Mouse (Mus musculus) lung, embryonic 16.5 days (tissue): ENCODE measurements around the gene Kcnh1. TPM values are rescaled to one million over a fixed set of nuclear protein-coding genes. Genes with fewer than 3 reads are reported as not detected.

Experiments
- ATAC-seq: fragments of 200-750 bp; cut with Nextera tagmentation; 2 replicates; pipeline ENCODE4 v1.8.0; 2017; ENCODE audit warnings: low read depth, mild to moderate bottlenecking, moderate library complexity
- H3K27ac ChIP-seq: fragments of 300-500 bp; sonication (generic); 2 replicates; pipeline ENCODE4 v1.5.1; 2014; ENCODE audit warnings: mild to moderate bottlenecking, control low read depth, low read length
- H3K27me3 ChIP-seq: fragments of 300-500 bp; sonication (generic); 2 replicates; pipeline ENCODE4 v1.6.1; 2014; ENCODE audit warnings: low read depth, low read length, mixed read lengths; ENCODE audit not compliant: control insufficient read depth, insufficient read depth
- H3K36me3 ChIP-seq: fragments of 300-500 bp; sonication (generic); 2 replicates; pipeline ENCODE4 v1.6.1; 2014; ENCODE audit warnings: low read length; ENCODE audit not compliant: control insufficient read depth, insufficient read depth
- H3K4me1 ChIP-seq: fragments of 300-500 bp; sonication (generic); replicated peaks from 2 replicates; pipeline ENCODE4 v1.6.1; 2014; ENCODE audit warnings: low read length, mixed read lengths; ENCODE audit not compliant: control insufficient read depth, insufficient read depth
- H3K4me2 ChIP-seq: fragments of 300-500 bp; sonication (generic); 2 replicates; pipeline ENCODE4 v1.6.1; 2014; ENCODE audit warnings: low read depth, low read length, control low read depth
- H3K4me3 ChIP-seq: fragments of 300-500 bp; sonication (generic); 2 replicates; pipeline ENCODE4 v1.5.1; 2014; ENCODE audit warnings: mild to moderate bottlenecking, low read length, control low read depth
- H3K9ac ChIP-seq: fragments of 300-500 bp; sonication (generic); 2 replicates; pipeline ENCODE4 v1.6.1; 2014; ENCODE audit warnings: low read length, control low read depth
- H3K9me3 ChIP-seq: fragments of 300-500 bp; sonication (generic); 2 replicates; pipeline ENCODE4 v1.6.1; 2016; ENCODE audit warnings: low read length; ENCODE audit not compliant: control insufficient read depth
- WGBS: fragments of 180-500 bp; shearing (Covaris S2); extraction: QIAGEN DNeasy Blood & Tissue Kit; methylation state at CpG from one replicate; pipeline ENCODE4 v1.1.7; 2014; 5-methylcytosine and 5-hydroxymethylcytosine counted together
- polyA plus RNA-seq: library from polyadenylated mRNA; unstranded; fragments of >200 nt; fragmentation: Nextera tagmentation; extraction: Ambion mirVana; gene quantifications from 2 replicates; pipeline ENCODE4 v1.2.1, GENCODE M21; 2015

The Kcnh1 gene
- polyA plus RNA-seq, 1 experiment from 2014 or later, result 0.97 TPM

DNA sequence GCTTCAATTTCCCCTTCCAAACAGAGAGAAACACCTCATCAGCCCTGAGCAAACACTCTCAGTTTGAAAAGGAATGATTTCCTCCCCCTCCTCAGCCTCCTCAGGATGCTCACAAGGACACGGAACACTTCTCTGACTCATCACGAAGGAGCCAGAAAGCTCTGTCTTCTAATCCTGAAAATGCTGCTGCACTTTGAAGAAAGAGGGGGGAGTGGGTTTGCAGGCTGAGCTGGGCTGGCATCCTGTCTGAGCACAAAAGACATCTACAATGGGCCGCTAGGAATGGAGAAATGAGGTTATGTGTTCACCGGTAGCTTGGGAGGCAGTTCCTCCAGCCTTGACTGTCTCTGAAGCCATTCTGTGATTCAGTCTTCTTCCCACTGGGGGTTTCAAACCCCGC, 177.8 kb downstream of the Kcnh1 start:
- Histone ChIP-seq H3K36me3 (no peaks in the 10 kb centered on the region), H3K4me1 (no peaks in the 10 kb centered on the region), H3K4me2 (no peak overlapping the region), H3K4me3 (no peak overlapping the region), H3K9ac (no peak overlapping the region), H3K9me3 (no peaks in the 10 kb centered on the region; the same call in 1 of the 2 replicates), H3K27me3 (no peaks in the 10 kb centered on the region), H3K27ac (no peak overlapping the region)
- ATAC-seq, result no peak
- WGBS, result 47% methylated on average over 5 of the region's 5 CpGs

DNA sequence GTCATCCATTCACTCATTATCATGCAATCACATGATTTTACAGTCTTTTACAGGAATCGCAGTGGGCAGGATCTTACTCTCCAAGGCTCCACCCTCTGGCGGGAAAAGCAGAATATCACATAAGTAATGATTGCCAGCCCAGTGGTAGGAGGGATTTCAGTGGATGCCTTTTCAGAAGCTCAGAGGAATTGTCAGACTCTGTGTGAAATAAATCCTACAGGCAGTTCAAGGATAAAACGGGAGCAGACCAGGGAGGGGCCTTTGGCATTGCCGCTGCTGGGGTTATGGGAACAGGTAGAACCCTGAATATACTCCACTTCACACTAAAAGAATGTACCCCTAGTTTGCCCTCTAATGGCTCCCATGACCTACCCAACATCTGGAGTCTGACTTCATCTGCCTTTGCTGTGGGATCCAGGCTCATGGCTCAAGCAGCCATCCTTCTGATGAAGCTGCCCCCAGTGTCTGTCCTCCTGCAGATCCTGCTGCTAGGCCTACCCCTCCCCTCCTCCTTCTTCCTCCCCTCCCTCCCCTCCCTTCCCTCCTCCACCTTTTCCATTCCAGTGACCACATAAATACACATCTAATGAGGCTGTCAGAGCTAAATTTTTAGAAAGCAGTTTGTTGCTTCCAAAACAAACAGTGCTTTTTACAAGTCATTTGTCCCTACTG, 181.5 kb downstream of the Kcnh1 start:
- H3K27ac ChIP-seq, result no peak overlapping the region
- no peaks in the 10 kb centered on the region for H3K27me3 ChIP-seq
- ATAC-seq, result no peak
- H3K9me3 ChIP-seq, result no peaks in the 10 kb centered on the region; the same call in 1 of the 2 replicates
- H3K4me2 ChIP-seq, result no peak overlapping the region
- H3K36me3 ChIP-seq, result no peaks in the 10 kb centered on the region
- no peaks in the 10 kb centered on the region for H3K4me1 ChIP-seq
- 78% methylated on average over 4 of the region's 4 CpGs for WGBS
- H3K4me3 ChIP-seq, result no peak overlapping the region
- no peak overlapping the region for H3K9ac ChIP-seq

DNA sequence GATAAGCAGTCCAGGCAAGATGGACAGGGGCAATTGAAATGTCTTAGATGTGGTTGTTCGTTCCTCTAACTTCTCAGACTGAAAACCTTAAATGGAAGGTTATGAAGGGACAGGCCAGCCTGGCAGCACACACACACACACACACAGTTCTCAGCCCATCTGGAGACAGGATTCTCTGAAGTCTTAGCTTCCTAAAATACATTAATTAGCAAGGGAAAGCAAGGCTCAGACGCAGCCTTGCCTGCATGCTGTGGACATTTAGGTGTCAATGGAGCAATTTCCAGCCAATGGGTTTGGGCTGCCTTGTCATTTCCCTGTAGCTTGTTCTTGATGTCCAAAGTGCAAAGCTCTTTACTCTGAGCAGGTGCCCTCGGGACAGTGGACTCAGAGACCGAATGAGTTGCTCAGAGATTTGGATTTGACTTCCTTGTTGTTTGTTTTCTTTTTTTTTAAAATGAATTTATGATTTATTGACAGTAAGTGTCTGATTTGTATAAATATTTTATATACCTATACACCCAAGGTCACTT, 188.0 kb downstream of the Kcnh1 start:
- 82% methylated on average over 4 of the region's 4 CpGs for WGBS

DNA sequence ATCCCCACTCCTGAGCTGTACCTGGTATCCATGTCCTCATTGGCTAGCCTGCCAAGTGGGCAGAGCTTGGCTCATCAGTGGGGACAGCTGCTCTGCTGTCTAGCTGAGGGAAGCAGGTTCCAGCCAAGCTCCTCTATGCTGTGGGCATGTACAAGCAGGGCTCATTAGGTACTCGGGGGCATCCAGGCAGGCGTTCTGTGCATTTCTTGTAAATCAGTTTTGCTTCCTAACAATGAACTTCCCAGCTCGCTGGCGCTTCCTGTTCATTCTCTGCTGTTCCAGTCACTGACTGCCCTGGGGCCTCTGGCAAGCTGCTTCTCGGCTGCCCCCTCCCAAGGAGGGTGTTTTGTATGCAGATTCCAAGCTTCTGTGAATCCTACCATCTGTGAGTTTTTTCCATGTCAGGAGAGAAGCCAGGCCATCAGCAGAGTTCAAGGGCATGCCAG, 190.0 kb downstream of the Kcnh1 start:
- ATAC-seq, result no peak
- H3K4me3 ChIP-seq, result no peak overlapping the region
- WGBS, result 61% methylated on average over 5 of the region's 5 CpGs

More for the DNA sequence above, 188.0 kb downstream of the Kcnh1 start:
- Histone ChIP-seq H3K4me1 (no peaks in the 10 kb centered on the region), H3K36me3 (no peaks in the 10 kb centered on the region), H3K4me3 (no peak overlapping the region), H3K9me3 (no peaks in the 10 kb centered on the region), H3K27ac (no peak overlapping the region), H3K27me3 (no peaks in the 10 kb centered on the region), H3K9ac (no peak overlapping the region), H3K4me2 (no peak overlapping the region)
- no peak for ATAC-seq

DNA sequence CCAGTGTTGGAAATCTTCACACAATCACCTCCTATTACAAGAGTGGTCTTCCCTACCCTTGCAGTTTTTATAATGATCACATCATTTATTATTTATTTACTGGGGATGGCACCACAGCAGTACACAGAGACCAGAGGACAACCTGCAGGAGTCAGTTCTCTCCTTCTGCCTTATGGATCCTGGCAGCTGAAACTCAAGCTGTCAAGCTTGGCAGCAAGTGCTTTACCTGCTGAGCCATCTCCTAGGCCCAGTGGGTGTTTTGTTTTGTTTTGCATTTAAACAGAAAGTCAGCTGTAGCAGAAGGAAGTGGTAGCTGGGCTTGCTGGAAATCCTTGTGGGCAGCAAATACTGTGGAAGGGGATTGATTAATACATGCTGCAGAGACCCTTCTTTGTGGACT, 197.1 kb downstream of the Kcnh1 start:
- no peak overlapping the region for H3K4me3 ChIP-seq
- no peaks in the 10 kb centered on the region for H3K36me3 ChIP-seq
- no peak overlapping the region for H3K4me2 ChIP-seq
- ATAC-seq, result no peak
- H3K9ac ChIP-seq, result no peak overlapping the region
- no peaks in the 10 kb centered on the region for H3K9me3 ChIP-seq
- H3K27ac ChIP-seq, result no peak overlapping the region
- no peaks in the 10 kb centered on the region for H3K4me1 ChIP-seq
- H3K27me3 ChIP-seq, result no peaks in the 10 kb centered on the region

More for the DNA sequence above, 190.0 kb downstream of the Kcnh1 start:
- H3K9me3 ChIP-seq, result no peaks in the 10 kb centered on the region
- no peaks in the 10 kb centered on the region for H3K27me3 ChIP-seq
- H3K4me2 ChIP-seq, result no peak overlapping the region
- no peak overlapping the region for H3K27ac ChIP-seq
- H3K4me1 ChIP-seq, result no peaks in the 10 kb centered on the region
- H3K36me3 ChIP-seq, result no peaks in the 10 kb centered on the region
- H3K9ac ChIP-seq, result no peak overlapping the region

DNA sequence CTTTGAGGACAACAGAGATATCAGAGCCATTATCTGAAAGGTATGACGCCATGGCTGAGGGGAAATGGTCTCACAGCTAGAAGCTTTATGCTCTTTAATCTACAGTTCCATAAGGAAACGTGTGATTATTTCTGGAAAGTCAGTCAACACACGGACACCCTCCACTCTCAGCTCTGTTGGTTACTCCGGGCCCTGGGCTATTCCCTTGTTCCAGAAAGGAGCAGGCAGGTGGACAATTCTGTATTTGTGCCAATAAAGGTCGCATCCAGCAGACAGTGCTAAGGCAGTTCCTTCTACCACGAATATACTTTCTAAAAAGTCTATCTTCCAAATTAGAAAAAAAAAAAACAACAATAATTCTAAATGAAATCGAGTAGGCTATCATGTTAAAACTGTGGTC, 200.5 kb downstream of the Kcnh1 start:
- Histone ChIP-seq H3K9ac (no peak overlapping the region), H3K4me2 (no peak overlapping the region), H3K9me3 (no peaks in the 10 kb centered on the region), H3K4me1 (no peaks in the 10 kb centered on the region), H3K36me3 (no peaks in the 10 kb centered on the region), H3K27me3 (no peaks in the 10 kb centered on the region), H3K4me3 (no peak overlapping the region), H3K27ac (no peak overlapping the region)
- no peak for ATAC-seq
- 64% methylated on average over 7 of the region's 7 CpGs for WGBS

DNA sequence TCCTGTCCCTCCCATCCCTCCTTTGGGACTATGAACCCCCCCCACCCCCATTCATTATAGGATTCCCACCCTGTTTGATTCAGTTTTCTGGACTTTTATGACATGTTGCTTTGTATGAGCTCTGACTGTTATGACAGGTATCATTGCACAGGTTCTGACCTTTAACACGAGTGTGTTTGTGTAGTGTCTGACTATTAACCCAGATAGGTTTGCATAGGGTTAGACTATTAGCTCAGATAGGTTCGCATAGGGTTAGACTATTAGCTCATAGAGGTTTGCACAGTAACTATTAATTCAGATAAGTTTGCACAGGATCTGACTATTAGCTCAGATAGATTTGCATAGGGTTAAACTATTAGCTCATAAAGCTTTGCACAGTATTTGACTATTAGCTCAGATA, 201.7 kb downstream of the Kcnh1 start:
- Histone ChIP-seq H3K27ac (no peak overlapping the region), H3K4me2 (no peak overlapping the region), H3K4me3 (no peak overlapping the region), H3K27me3 (no peaks in the 10 kb centered on the region), H3K4me1 (no peaks in the 10 kb centered on the region), H3K9ac (no peak overlapping the region), H3K36me3 (no peaks in the 10 kb centered on the region), H3K9me3 (no peaks in the 10 kb centered on the region)
- ATAC-seq, result no peak
- 61% methylated on average over 2 of the region's 2 CpGs for WGBS

DNA sequence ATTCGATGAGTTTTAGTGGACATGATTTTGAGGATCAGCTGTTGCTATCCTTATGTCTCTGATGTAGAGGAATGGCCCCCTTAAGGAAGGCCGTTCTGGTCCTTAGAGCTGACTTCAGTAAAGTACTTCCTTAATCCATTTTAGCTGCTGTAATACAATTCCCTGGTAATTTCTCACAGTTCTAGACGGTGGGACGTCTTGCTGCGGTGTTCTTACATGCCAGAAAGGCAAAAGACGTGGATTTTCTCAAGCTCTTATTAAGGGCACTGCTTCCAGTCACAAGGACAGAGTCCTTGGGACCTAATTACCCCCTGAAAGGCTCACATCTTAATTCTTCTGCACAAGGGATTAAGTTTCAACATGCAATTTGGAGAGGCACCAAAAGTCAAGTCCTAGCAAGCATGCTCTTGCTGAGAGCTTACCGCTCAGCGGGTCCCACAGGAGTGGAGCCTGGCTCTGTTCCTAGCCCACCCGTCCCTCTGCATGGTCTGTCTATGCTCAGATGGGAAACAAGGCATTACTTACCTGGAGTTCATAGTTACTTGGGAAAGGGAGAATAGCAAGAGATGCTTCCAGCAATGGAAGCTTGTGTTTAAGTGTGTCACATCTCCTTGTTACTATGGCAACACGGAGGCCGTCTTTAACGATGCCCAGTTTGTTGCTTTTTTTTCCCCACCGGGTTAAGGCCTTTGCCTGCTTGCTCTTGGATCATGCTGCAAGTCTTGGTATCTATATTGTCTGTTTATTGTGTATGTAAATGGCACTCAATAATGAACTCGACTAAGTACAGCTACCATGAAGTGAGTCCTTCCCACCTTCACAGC, 209.3 kb downstream of the Kcnh1 start:
- Histone ChIP-seq H3K9me3 (no peaks in the 10 kb centered on the region), H3K4me1 (0 out of 2 replicates have a peak, but pooled peaks cover 2% of the 10 kb centered on the region), H3K27ac (no peak overlapping the region), H3K36me3 (no peaks in the 10 kb centered on the region), H3K9ac (no peak overlapping the region), H3K4me3 (no peak overlapping the region), H3K4me2 (no peak overlapping the region), H3K27me3 (no peaks in the 10 kb centered on the region)
- ATAC-seq, result no peak
- WGBS, result 75% methylated on average over 14 of the region's 14 CpGs

DNA sequence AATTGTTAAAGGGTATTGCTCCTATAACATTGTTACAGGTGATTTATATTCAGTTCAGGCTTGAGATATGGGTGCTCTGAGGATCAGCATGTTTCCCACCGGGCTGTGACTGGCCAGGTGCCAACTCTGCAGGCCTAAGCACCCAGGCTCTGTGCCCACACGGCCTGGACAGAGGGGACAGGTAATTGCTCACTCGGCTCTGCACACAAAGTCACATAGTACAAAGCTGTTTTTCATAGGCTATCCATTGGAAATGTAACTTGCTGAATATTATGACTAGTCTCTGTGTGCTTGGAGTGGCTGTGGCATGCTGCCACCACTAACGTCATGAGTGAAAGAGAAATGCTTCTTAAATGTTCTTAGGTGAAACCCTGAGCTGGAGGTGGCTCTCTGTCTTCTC, 210.4 kb downstream of the Kcnh1 start:
- ATAC-seq, result peak; percentile 65
- Histone ChIP-seq H3K9ac (no peak overlapping the region), H3K4me2 (no peak overlapping the region), H3K4me1 (0 out of 2 replicates have a peak, but pooled peaks cover 2% of the 10 kb centered on the region), H3K4me3 (no peak overlapping the region), H3K9me3 (no peaks in the 10 kb centered on the region), H3K27me3 (no peaks in the 10 kb centered on the region), H3K36me3 (no peaks in the 10 kb centered on the region), H3K27ac (no peak overlapping the region)
- 34% methylated on average over 4 of the region's 4 CpGs for WGBS
